Mouse (Mus musculus) lung, postnatal 10 days (tissue): ENCODE data around the gene Magi1.
A peak's percentile ranks its signal among the peaks of the same experiment; 100 is the strongest.

Experiments
- DNase-seq: peaks from one replicate; pipeline ENCODE4 v3.0.0; 2021

The Magi1 gene

GRCm38 (mm10) chr6:94101256-94101655, 182.5 kb downstream of the Magi1 start:
- peak; percentile 35 for DNase-seq

DNA sequence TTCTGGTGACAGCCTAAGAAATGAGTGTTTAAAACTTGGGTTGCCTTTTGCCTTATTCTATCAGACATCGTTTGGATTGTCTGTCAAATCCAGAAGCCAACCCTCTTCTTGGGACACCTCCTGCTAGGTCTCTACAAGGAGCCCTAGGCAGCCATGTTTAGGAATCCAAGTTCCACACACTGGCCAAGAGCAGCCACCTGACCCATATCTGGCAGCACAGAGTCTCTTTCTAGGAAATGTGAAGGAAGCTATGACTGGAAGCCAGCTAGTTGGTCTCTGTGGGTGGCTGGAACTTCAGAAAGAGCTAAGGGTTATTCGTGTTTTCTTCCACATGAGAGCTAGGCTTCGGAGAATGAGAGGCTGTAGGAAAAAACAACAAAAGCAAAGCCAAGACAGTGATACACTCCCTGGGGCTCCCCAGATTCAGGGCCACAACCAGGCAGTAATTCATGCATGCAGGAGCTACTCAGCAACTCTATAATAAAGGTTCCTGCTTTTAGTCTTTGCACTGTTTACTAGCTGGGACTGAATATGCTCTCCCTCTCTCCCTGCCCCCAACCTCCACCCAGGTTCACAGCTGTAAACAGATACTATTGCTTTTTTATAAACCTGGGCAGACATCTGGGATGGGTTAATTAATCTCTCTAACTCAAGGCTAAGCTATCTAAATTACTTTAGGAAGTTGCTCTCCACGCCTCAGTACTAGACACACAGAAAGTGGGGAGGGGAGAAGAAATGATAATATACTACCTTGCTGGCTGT, 188.6 kb downstream of the Magi1 start:
- peak; percentile 7 for DNase-seq

DNA sequence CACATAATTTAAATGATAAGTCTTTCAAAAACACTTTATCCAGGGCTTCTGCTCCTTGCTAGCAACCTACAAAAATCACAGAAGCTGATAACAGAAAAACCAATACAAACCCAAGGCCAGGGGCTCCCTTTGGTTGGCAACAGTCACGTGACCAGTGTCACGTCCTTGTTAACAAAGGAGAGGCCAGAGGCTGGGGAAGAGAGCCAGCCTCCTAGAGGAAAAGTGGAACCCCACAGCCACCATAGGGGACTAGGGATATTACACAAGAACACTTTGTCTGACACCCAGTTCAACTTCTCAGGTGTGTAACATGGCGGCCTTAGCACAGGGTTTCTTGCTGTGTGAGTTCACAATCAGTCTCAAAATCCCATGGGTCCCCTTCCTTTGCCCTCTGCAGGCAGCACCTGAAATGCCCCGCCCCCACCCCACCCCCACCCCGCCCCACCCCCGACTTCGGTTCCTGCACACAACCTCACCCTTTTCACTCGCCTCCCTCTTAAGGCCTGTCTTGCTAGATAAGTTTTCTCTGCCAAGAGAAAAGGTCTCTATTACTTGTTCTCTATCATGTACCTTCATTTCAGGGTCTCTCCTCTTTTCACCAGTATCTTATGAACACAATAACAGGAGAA, 190.6 kb downstream of the Magi1 start:
- no peak for DNase-seq

- DNase-seq: no peak
Measured at GRCm38 (mm10) chr6:94092500-94092899, 191.2 kb downstream of the Magi1 start.

GRCm38 (mm10) chr6:94086855-94087254, 196.9 kb downstream of the Magi1 start:
- DNase-seq: no peak

- no peak for DNase-seq
Measured at GRCm38 (mm10) chr6:94084752-94085151, 199.0 kb downstream of the Magi1 start.

- DNase-seq: no peak
Measured at GRCm38 (mm10) chr6:94083459-94083858, 200.3 kb downstream of the Magi1 start.

GRCm38 (mm10) chr6:94080933-94081545, 202.7 kb downstream of the Magi1 start:
- DNase-seq: peak; percentile 80

DNA sequence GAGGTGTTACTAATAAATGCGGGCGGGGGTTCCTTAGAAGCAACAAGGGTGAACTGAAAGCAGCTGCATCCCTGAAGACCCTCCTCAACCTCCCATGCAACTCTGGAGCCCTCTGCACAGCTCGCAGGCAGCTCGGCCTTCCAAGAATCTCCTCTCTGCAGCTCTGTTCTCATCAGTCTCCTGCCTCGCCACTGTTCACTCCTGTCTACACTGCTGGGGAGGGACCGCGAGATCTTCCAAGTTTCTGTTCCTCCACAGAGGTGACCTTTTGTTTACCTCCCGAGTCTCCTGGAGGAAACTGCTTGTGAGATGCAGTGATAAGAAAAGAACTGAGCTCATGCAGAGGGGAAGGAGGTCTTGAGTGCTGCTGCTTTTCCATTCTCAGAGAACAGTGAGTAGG, 204.8 kb downstream of the Magi1 start:
- DNase-seq: no peak

- DNase-seq: no peak
Measured at GRCm38 (mm10) chr6:94077013-94077412, 206.7 kb downstream of the Magi1 start.

- no peak for DNase-seq
Measured at GRCm38 (mm10) chr6:94075990-94076389, 207.7 kb downstream of the Magi1 start.

DNA sequence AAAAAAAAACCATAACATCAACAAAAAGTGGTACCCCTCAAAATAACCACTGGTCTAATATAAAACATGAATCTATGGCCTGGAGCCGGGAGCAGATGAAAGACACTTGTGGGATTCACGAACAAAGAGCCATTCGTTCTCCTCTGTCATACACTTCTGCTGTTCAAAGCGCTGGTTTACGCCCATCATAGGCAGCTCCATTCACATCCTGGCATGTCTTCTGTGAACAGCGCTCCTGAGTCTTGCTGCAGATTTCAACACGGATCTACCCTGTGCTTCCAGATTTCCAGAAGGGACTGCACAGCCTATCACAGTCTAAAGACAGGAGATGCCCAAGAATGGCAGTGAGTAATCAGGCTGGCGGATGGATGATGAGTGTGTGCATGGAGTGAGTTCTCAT, 208.5 kb downstream of the Magi1 start:
- DNase-seq: no peak

DNA sequence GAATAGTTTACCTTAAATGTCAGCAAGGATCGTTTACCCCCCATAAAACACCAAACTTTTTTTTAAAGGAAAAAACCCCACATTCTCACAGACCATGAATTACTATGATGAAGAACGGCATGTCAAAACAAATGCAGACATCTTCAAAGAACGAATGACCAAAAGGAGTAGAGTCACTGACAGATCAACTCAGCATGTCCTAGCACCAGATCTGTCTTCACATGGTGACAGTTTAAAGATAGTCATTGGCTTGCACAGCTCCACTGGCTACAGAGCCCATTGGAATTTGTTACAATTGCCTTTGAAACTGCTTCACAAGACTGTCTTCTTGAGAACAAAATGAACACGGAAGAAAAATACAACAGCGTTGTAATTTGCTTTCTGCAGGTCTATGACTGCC, 212.0 kb downstream of the Magi1 start:
- no peak for DNase-seq

- DNase-seq: peak; percentile 34
Measured at GRCm38 (mm10) chr6:94070702-94071101, 213.0 kb downstream of the Magi1 start.

- no peak for DNase-seq
Measured at GRCm38 (mm10) chr6:94069421-94069820, 214.3 kb downstream of the Magi1 start.

GRCm38 (mm10) chr6:94067741-94068450, 215.8 kb downstream of the Magi1 start:
- DNase-seq: no peak

DNA sequence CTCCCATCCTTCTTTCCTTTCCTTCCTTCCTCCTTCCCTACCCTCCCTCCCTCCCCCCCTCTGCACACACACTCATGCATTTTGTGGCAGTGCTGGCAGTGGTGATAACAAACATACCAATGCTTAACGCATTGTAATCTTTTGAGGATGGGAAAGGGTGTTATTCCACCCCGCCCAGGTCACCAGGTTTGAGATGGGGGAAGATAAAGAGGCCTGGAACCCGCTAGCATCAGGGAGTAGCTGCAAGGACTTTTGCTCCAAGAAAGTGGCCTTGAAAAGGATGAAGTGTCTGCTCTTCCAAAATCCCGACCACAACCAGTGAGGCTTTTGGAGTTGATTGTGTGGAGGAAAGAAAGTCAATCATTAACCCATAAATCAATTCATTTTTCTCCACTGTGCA, 218.9 kb downstream of the Magi1 start:
- no peak for DNase-seq

GRCm38 (mm10) chr6:94063542-94063941, 220.2 kb downstream of the Magi1 start:
- DNase-seq: no peak

DNA sequence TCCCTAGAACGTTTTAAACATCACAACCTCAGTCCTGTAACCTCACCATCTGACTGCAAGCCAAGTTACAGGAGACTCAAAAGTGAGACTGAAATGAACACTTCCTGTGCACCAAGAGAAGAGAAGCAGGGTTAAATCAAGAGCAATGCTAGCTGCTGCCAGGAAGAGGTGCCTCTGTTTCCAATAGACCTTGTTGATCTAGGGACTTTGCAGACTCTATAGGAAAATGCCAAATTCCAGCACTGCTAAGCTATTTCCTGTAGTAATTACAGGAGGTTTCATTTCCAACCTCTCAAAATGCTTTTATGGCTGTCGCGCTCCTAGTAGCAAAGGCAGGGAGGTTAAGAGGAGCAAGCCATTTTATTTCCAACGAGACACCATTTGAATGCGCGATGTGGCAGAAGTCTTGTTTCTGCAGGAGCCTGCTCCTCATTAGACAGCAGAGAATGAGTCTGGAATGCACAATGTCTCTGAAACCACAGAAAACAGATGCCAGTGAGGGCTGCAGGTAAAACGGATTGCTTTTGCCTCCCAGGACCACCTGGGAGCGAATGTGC, 222.2 kb downstream of the Magi1 start:
- no peak for DNase-seq

DNA sequence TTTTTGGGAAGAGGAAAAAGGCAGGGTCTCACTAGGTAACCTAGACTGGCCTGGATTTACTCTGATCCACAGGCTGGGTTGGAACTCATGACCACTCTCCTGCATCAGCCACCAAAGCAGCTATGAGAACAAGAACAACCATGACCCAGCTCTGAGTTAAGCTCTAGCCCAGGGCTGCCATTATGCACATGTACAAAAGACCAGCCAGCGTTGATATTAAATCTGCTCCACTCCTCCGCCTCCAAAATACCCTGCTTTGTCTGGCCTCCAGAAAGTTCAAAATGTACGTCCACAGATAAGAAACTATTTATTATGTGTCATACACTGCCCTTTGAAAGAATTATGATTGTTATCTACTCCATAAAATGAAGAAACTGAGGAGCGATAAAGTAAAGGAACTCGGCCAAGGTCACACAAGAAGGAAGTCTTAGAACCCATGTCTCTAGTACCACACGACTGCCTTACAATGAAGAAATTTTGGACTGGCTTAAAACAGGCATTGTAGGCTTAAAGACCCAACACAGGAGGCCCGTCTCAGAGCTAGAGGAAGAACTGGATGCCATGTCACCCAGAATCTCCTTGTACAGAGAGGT, 223.0 kb downstream of the Magi1 start:
- no peak for DNase-seq

- DNase-seq: no peak
Measured at GRCm38 (mm10) chr6:94059090-94059489, 224.6 kb downstream of the Magi1 start.

- peak; percentile 48 for DNase-seq
Measured at GRCm38 (mm10) chr6:94053920-94054319, 229.8 kb downstream of the Magi1 start.

GRCm38 (mm10) chr6:94045180-94045579, 238.5 kb downstream of the Magi1 start:
- DNase-seq: no peak
